Mouse (Mus musculus): Measurements from ENCODE around the gene Slc39a2.
"Not testable (repeated sequence)": the region's sequence is repeated elsewhere in the genome, so short reads cannot be mapped to it uniquely, and the experiment has no call there.

Gene Slc39a2

GRCm38 (mm10) chr14:51902806-51903710, 10.4 kb downstream of the Slc39a2 start:
- DNase-seq (ENCODE audit: low spot score) = peak; percentile 21

- no peak for DNase-seq (ENCODE audit: low spot score)
Observed at GRCm38 (mm10) chr14:51903782-51904181, 11.1 kb downstream of the Slc39a2 start.

GRCm38 (mm10) chr14:51904706-51905105, 12.0 kb downstream of the Slc39a2 start:
- no peak for DNase-seq (ENCODE audit: low spot score)

- DNase-seq (ENCODE audit: low spot score) = no peak
Observed at GRCm38 (mm10) chr14:51906102-51906501, 13.4 kb downstream of the Slc39a2 start.

- DNase-seq (ENCODE audit: low spot score) = no peak
Observed at GRCm38 (mm10) chr14:51911301-51911700, 18.6 kb downstream of the Slc39a2 start.

- no peak for DNase-seq (ENCODE audit: low spot score)
Observed at GRCm38 (mm10) chr14:51912391-51913061, 19.8 kb downstream of the Slc39a2 start.

GRCm38 (mm10) chr14:51913062-51913959, 20.6 kb downstream of the Slc39a2 start:
- DNase-seq (ENCODE audit: low spot score) = peak; percentile 38

GRCm38 (mm10) chr14:51913960-51914762, 21.5 kb downstream of the Slc39a2 start, which contains the start of gene Ndrg2:
Gene Ndrg2, minus strand, starts transcription at chr14:51914158.
- DNase-seq (ENCODE audit: low spot score) = no peak

- no peak for DNase-seq (ENCODE audit: low spot score)
Observed at GRCm38 (mm10) chr14:51915030-51915429, 22.3 kb downstream of the Slc39a2 start.

GRCm38 (mm10) chr14:51916539-51916938, 23.9 kb downstream of the Slc39a2 start:
- no peak for DNase-seq (ENCODE audit: low spot score)

GRCm38 (mm10) chr14:51918125-51918524, 25.4 kb downstream of the Slc39a2 start, which contains the start of gene Tppp2:
Gene Tppp2, plus strand, starts transcription at chr14:51918425.
- DNase-seq (ENCODE audit: low spot score) = no peak

- DNase-seq (ENCODE audit: low spot score) = no peak
Observed at GRCm38 (mm10) chr14:51918966-51919365, 26.3 kb downstream of the Slc39a2 start.

GRCm38 (mm10) chr14:51921759-51922570, 29.3 kb downstream of the Slc39a2 start:
- no peak for DNase-seq (ENCODE audit: low spot score)

GRCm38 (mm10) chr14:51922571-51922865, 29.8 kb downstream of the Slc39a2 start, which contains the start of gene Rnase13:
Gene Rnase13, minus strand, starts transcription at chr14:51922773.
- no peak for DNase-seq (ENCODE audit: low spot score)

- no peak for DNase-seq (ENCODE audit: low spot score)
Observed at GRCm38 (mm10) chr14:51922910-51923309, 30.2 kb downstream of the Slc39a2 start.

GRCm38 (mm10) chr14:51923492-51923891, 30.8 kb downstream of the Slc39a2 start:
- DNase-seq (ENCODE audit: low spot score) = no peak

GRCm38 (mm10) chr14:51926930-51927329, 34.2 kb downstream of the Slc39a2 start:
- not testable (repeated sequence) for DNase-seq (ENCODE audit: low spot score)

GRCm38 (mm10) chr14:51929309-51929943, 36.7 kb downstream of the Slc39a2 start:
- no peak for DNase-seq (ENCODE audit: low spot score)

GRCm38 (mm10) chr14:51929968-51930367, 37.3 kb downstream of the Slc39a2 start:
- no peak for DNase-seq (ENCODE audit: low spot score)

GRCm38 (mm10) chr14:51930824-51931223, 38.1 kb downstream of the Slc39a2 start:
- DNase-seq (ENCODE audit: low spot score) = no peak
